Mouse (Mus musculus) G1E (cell line): ENCODE measurements at regions not wholly inside any gene's neighbourhood (a gene's known extent, or its start where the extent isn't known, plus 50 kb on each side); places are given as distances from the start of the nearest gene placed in this dataset.

ENCODE experiments used
- CTCF ChIP-seq: IDR thresholded peaks from 2 replicates; pipeline ENCODE4 v1.5.1; 2012; ENCODE audit warnings: low read depth, low read length, inconsistent platforms, mixed read lengths
- GATA1 ChIP-seq: IDR thresholded peaks from 2 replicates; pipeline ENCODE4 v1.6.1; 2012; ENCODE audit warnings: borderline replicate concordance, low read length, inconsistent platforms, mixed read lengths
- GATA2 ChIP-seq: IDR thresholded peaks from 2 replicates; pipeline ENCODE4 v1.6.1; 2012; ENCODE audit warnings: low read depth, low read length, inconsistent platforms, borderline replicate concordance

DNA sequence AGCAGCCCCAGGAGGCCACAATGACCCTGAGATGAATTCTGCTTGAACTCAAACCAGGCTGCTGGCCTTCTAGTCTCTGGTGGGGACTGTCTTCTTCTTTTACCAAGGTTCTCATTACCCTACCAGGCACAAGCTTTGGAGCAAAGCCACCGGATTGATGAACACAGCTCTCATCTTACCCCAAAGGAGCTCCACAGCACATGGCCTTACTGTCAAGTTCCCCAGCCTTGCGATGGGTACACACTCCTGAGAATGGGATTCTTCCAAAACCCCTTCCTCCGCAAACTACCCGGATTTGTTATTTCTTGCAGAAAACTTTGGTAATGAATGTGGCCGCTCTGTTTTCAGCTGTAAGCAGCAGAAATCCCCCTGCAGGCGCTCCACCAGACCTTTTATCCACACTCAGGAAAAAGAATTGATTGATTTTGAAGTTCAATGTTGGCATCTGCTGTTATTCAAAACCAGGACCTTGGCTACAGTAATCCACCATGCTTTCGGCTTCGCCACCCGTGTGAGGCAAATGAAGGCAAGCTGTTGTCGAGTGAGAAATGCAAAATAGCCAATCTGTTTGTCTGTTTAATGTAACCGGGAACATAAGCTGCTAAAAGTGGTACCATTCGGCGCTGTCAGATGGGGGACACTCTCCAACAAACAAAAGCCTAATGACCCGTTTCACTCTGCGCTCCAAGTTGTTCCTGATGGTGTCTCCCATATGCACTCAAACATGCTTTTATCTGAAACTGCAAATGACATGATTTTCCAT lies 278.9 kb downstream of the Maf start:
- TF ChIP-seq GATA1 (no peak), CTCF (no peak), GATA2 (no peak)
